Mouse (Mus musculus): ENCODE measurements around the gene Armc5. TPM values are rescaled to one million over a fixed set of nuclear protein-coding genes. Genes with fewer than 3 reads are reported as not detected.
A peak's percentile ranks its signal among the peaks of the same experiment; 100 is the strongest.

The Armc5 gene
- total and polyA plus RNA-seq, 3 experiments: 14.6 to 23.7 TPM; not detected in 1

DNA sequence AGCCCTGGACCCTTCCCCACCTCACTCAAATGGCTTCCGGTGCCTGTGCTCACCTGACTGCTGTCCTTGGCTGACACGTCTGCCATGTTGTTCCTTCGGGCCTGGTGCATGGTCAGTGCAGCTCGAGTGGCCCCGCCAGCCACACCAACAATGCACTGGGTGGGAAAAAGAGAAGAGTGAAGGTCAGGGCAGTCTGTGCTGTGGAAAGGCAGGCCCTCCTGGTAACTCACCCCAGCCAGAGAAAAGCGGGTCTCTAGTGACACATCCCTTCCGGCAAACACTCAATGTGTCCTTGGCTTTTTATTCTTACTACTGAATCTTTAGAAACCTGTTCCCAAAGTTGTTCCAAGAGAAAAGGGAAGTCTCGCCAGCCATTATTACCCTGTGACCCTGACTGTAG is 47.9 kb downstream of the Armc5 start:
- peaks cover 9 to 21% of the 10 kb centered on the region in 2 experiments for H3K36me3 ChIP-seq (ENCODE audit: control insufficient read depth in 1 of 2, insufficient read depth in 2 of 2, low read length in 2 of 2)

DNA sequence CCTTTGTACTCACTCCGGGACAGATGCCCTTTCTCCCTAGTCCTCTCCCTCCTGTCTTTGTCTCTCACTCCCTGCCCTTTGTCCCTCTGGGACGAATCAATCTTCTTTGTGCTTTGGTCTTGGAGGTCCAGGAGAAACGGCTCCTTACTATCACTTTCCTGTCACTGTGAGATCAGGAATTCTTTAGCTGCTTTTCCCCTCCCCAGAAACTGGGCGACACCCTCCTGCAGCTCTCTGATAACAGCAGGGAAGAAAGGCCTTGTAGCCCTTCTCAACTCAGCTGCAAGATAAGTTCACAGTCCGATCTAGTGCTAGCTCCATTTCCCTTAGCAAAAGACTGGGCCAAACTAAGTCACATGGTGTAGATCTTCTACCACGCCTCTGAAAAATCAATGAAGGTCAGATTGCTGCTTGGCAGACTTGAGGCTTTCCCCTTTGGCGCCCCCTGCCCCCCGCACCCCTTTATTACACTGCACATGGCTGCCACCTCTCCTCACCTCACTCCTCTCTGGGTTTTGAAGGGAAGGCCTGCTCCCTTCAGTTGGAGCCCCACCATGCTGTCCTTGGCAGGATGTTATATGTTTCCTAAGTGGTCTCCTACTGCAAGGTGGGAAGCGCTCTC is 51.9 kb downstream of the Armc5 start:
- H3K36me3 ChIP-seq (ENCODE audit: control insufficient read depth in 1 of 2, insufficient read depth in 2 of 2, low read length in 2 of 2): peaks cover 0 to 28% of the 10 kb centered on the region in 2 experiments
- peaks cover 19 to 30% of the 10 kb centered on the region in 2 experiments for H3K4me1 ChIP-seq (ENCODE audit: control insufficient read depth in 1 of 2, insufficient read depth in 2 of 2, low read length in 2 of 2)
- peak overlapping the region; percentile 87 for H3K27ac ChIP-seq (ENCODE audit: control insufficient read depth, low read depth, low read length)
- peak; percentile 95 for TF ChIP-seq GATA1 (IDR thresholded peaks at IDR 0.05; ENCODE audit: low read depth, low read length)
- TF ChIP-seq RAD21 (IDR thresholded peaks at IDR 0.05; ENCODE audit: low read depth, low read length): no peak
- peak in 1 of 2 experiments; percentile 57; a peak in 2 of 4 replicates for TF ChIP-seq USF2 (IDR thresholded peaks at IDR 0.05; ENCODE audit: borderline replicate concordance in 1 of 2, insufficient read depth in 1 of 2, low read depth in 1 of 2, low read length in 2 of 2)
- no peak for TF ChIP-seq GABPA (IDR thresholded peaks at IDR 0.05; ENCODE audit: low read depth, low read length)
- no peak for TF ChIP-seq ZC3H11A (IDR thresholded peaks at IDR 0.05; ENCODE audit: low read depth, low read length)
- peak in 1 of 2 experiments; percentile 37; a peak in 2 of 4 replicates for TF ChIP-seq POLR2A (IDR thresholded peaks at IDR 0.05; ENCODE audit: control insufficient read depth in 1 of 2, insufficient read depth in 1 of 2, low read depth in 1 of 2, low read length in 2 of 2, poor library complexity in 1 of 2)
- TF ChIP-seq POLR2AphosphoS5 (IDR thresholded peaks at IDR 0.05; ENCODE audit: borderline replicate concordance, low read depth, low read length): no peak
- TF ChIP-seq TCF12 (IDR thresholded peaks at IDR 0.05; ENCODE audit: low read depth, low read length): peak; percentile 97
- TF ChIP-seq ELF1 (IDR thresholded peaks at IDR 0.05; ENCODE audit: low read depth, low read length): peak; percentile 43; the same call in 1 of the 2 replicates
- TF ChIP-seq RCOR1 (IDR thresholded peaks at IDR 0.05; ENCODE audit: low read depth, low read length): peak; percentile 94
- TF ChIP-seq ZNF384 (IDR thresholded peaks at IDR 0.05; ENCODE audit: low read depth, low read length): no peak
- TF ChIP-seq E2F4 (IDR thresholded peaks at IDR 0.05; ENCODE audit: borderline replicate concordance, low read depth, low read length): no peak
- TF ChIP-seq MEF2A (IDR thresholded peaks at IDR 0.05; ENCODE audit: extremely low read depth, insufficient replicate concordance, low read depth, low read length, poor library complexity, severe bottlenecking): 0 out of 2 replicates have a peak, but pooled peaks have one; percentile 36
- 0 out of 2 replicates have a peak, but pooled peaks have one; percentile 23 for TF ChIP-seq BHLHE40 (IDR thresholded peaks at IDR 0.05; ENCODE audit: borderline replicate concordance, low read depth, low read length)
- TF ChIP-seq USF1 (IDR thresholded peaks at IDR 0.05; ENCODE audit: low read depth, low read length): peak; percentile 92
- TF ChIP-seq HCFC1 (IDR thresholded peaks at IDR 0.05; ENCODE audit: low read depth, low read length): peak; percentile 58; the same call in 1 of the 2 replicates
- TF ChIP-seq MYC (IDR thresholded peaks at IDR 0.05; ENCODE audit: low read depth, low read length): peak; percentile 87
- no peak for TF ChIP-seq NELFE (IDR thresholded peaks at IDR 0.05; ENCODE audit: low read depth, low read length)
- TF ChIP-seq CTCF (IDR thresholded peaks at IDR 0.05 in 2 of 3, conservative IDR thresholded peaks at IDR 0.05 in 1 of 3; ENCODE audit: control insufficient read depth in 1 of 3, insufficient read depth in 1 of 3, low read depth in 2 of 3, low read length in 3 of 3, poor library complexity in 1 of 3, severe bottlenecking in 1 of 3): peak; percentile 45 to 69 (median 56)
- TF ChIP-seq MAFK (IDR thresholded peaks at IDR 0.05; ENCODE audit: borderline replicate concordance, low read depth, low read length): no peak; the same call in 1 of the 2 replicates
- peak; percentile 93 for TF ChIP-seq TBP (IDR thresholded peaks at IDR 0.05; ENCODE audit: low read depth, low read length)
- peak; percentile 94 for TF ChIP-seq ETS1 (IDR thresholded peaks at IDR 0.05; ENCODE audit: low read depth, low read length)

More for the DNA sequence above, 47.9 kb downstream of the Armc5 start:
- Histone ChIP-seq H3K79me2 (ENCODE audit: control insufficient read depth, insufficient read depth, low read length, poor library complexity) (no peaks in the 10 kb centered on the region), H3K27me3 (ENCODE audit: control insufficient read depth in 1 of 2, insufficient read depth in 2 of 2, low read length in 2 of 2) (no peaks in the 10 kb centered on the region), H3K4me1 (ENCODE audit: control insufficient read depth in 1 of 2, insufficient read depth in 2 of 2, low read length in 2 of 2) (peaks cover 16 to 25% of the 10 kb centered on the region in 2 experiments), H3K4me3 (ENCODE audit: control insufficient read depth in 1 of 2, insufficient read depth in 1 of 2, low read depth in 2 of 2, low read length in 2 of 2) (no peak overlapping the region), H3K9ac (ENCODE audit: control insufficient read depth, low read depth, low read length, poor library complexity, severe bottlenecking) (no peak overlapping the region), H3K9me3 (replicated peaks; ENCODE audit: insufficient read depth, low read length) (no peaks in the 10 kb centered on the region), H3K27ac (ENCODE audit: control insufficient read depth, low read depth, low read length) (no peak overlapping the region)
- DNase-seq (ENCODE audit: low read depth, low spot score): no peak
- TF ChIP-seq POLR2AphosphoS2 (IDR thresholded peaks at IDR 0.05; ENCODE audit: low read length): no peak
- TF ChIP-seq ELF1 (IDR thresholded peaks at IDR 0.05; ENCODE audit: low read depth, low read length): no peak
- TF ChIP-seq GATA1 (IDR thresholded peaks at IDR 0.05; ENCODE audit: low read depth, low read length): no peak
- TF ChIP-seq TAL1 (IDR thresholded peaks at IDR 0.05; ENCODE audit: low read length): no peak
- no peak for TF ChIP-seq ZNF384 (IDR thresholded peaks at IDR 0.05; ENCODE audit: low read depth, low read length)
- no peak for TF ChIP-seq POLR2AphosphoS5 (IDR thresholded peaks at IDR 0.05; ENCODE audit: borderline replicate concordance, low read depth, low read length)
- TF ChIP-seq USF1 (IDR thresholded peaks at IDR 0.05; ENCODE audit: low read depth, low read length): no peak
- no peak for TF ChIP-seq E2F4 (IDR thresholded peaks at IDR 0.05; ENCODE audit: borderline replicate concordance, low read depth, low read length)
- TF ChIP-seq NELFE (IDR thresholded peaks at IDR 0.05; ENCODE audit: low read depth, low read length): no peak
- TF ChIP-seq UBTF (IDR thresholded peaks at IDR 0.05; ENCODE audit: borderline replicate concordance, insufficient read depth, low read depth, low read length): no peak
- no peak for TF ChIP-seq KAT2A (conservative IDR thresholded peaks at IDR 0.05; ENCODE audit: low read depth, low read length)
- no peak for TF ChIP-seq TBP (IDR thresholded peaks at IDR 0.05; ENCODE audit: low read depth, low read length)
- no peak for TF ChIP-seq RAD21 (IDR thresholded peaks at IDR 0.05; ENCODE audit: low read depth, low read length)
- no peak for TF ChIP-seq ZMIZ1 (IDR thresholded peaks at IDR 0.05; ENCODE audit: low read depth, low read length)
- no peak for TF ChIP-seq MYC (IDR thresholded peaks at IDR 0.05; ENCODE audit: low read depth, low read length)
- no peak for TF ChIP-seq POLR2A (IDR thresholded peaks at IDR 0.05; ENCODE audit: control insufficient read depth in 1 of 2, insufficient read depth in 1 of 2, low read depth in 1 of 2, low read length in 2 of 2, poor library complexity in 1 of 2)
- no peak for TF ChIP-seq MAX (IDR thresholded peaks at IDR 0.05; ENCODE audit: low read length)
- no peak for TF ChIP-seq ZC3H11A (IDR thresholded peaks at IDR 0.05; ENCODE audit: low read depth, low read length)
- no peak for TF ChIP-seq NRF1 (IDR thresholded peaks at IDR 0.05; ENCODE audit: insufficient read depth, low read depth, low read length, poor library complexity, severe bottlenecking)
- no peak for TF ChIP-seq USF2 (IDR thresholded peaks at IDR 0.05; ENCODE audit: borderline replicate concordance in 1 of 2, insufficient read depth in 1 of 2, low read depth in 1 of 2, low read length in 2 of 2)

More for the DNA sequence above, 51.9 kb downstream of the Armc5 start:
- Histone ChIP-seq H3K9me3 (replicated peaks; ENCODE audit: insufficient read depth, low read length) (no peaks in the 10 kb centered on the region), H3K4me3 (ENCODE audit: control insufficient read depth in 1 of 2, insufficient read depth in 1 of 2, low read depth in 2 of 2, low read length in 2 of 2) (peak overlapping the region in 1 of 2 experiments; percentile 5; a peak in 1 of 4 replicates), H3K27me3 (ENCODE audit: control insufficient read depth in 1 of 2, insufficient read depth in 2 of 2, low read length in 2 of 2) (no peaks in the 10 kb centered on the region), H3K9ac (ENCODE audit: control insufficient read depth, low read depth, low read length, poor library complexity, severe bottlenecking) (peak overlapping the region; percentile 44), H3K79me2 (ENCODE audit: control insufficient read depth, insufficient read depth, low read length, poor library complexity) (peaks cover 6% of the 10 kb centered on the region; the same call in 1 of the 2 replicates)
- peak; percentile 89 for DNase-seq (ENCODE audit: low read depth, low spot score)

Measured in MEL (cell line).